Mouse (Mus musculus) MEL (cell line): ENCODE measurements around the gene Tlx3. TPM values are rescaled to one million over a fixed set of nuclear protein-coding genes. Genes with fewer than 3 reads are reported as not detected.

ENCODE experiments used
- DNase-seq: peaks from one replicate; pipeline ENCODE4 v3.0.0; 2011; ENCODE audit warnings: low read depth, low spot score
- H3K27ac ChIP-seq: 2 replicates; pipeline ENCODE4 v1.5.1; 2012; ENCODE audit warnings: low read depth, mild to moderate bottlenecking, control low read depth, low read length, moderate library complexity; ENCODE audit not compliant: control insufficient read depth
- H3K27me3 ChIP-seq, 2 experiments: fragments of 150-350 bp in 1 of 2; sonication (generic) in 1 of 2; 2 replicates each; pipeline ENCODE4 v1.6.1; 2012; ENCODE audit warnings: low read length in 2 of 2, mild to moderate bottlenecking in 2 of 2, improper control_type of control experiment in 1 of 2, moderate library complexity in 1 of 2; ENCODE audit not compliant: insufficient read depth in 2 of 2, control insufficient read depth in 1 of 2
- H3K36me3 ChIP-seq, 2 experiments: 2 replicates each; pipeline ENCODE4 v1.6.1; 2012 to 2014; ENCODE audit warnings: low read length in 2 of 2, improper control_type of control experiment in 1 of 2, inconsistent platforms in 1 of 2, mild to moderate bottlenecking in 1 of 2; ENCODE audit not compliant: insufficient read depth in 2 of 2, control insufficient read depth in 1 of 2
- H3K4me1 ChIP-seq, 2 experiments: fragments of 150-350 bp in 1 of 2; sonication (generic) in 1 of 2; 2 replicates each; pipeline ENCODE4 v1.6.1; 2012; ENCODE audit warnings: low read length in 2 of 2, improper control_type of control experiment in 1 of 2, mild to moderate bottlenecking in 1 of 2; ENCODE audit not compliant: insufficient read depth in 2 of 2, control insufficient read depth in 1 of 2
- H3K4me3 ChIP-seq, 2 experiments: fragments of 150-350 bp in 1 of 2; sonication (generic) in 1 of 2; 2 replicates each; pipeline ENCODE4 v1.5.1; 2012; ENCODE audit warnings: low read depth in 2 of 2, low read length in 2 of 2, mild to moderate bottlenecking in 2 of 2, moderate library complexity in 2 of 2, control low read depth in 1 of 2, improper control_type of control experiment in 1 of 2; ENCODE audit not compliant: control insufficient read depth in 1 of 2, insufficient read depth in 1 of 2
- H3K79me2 ChIP-seq: 2 replicates; pipeline ENCODE4 v1.6.1; 2012; ENCODE audit warnings: mild to moderate bottlenecking, low read length, moderate library complexity; ENCODE audit not compliant: control insufficient read depth, poor library complexity, insufficient read depth
- H3K9ac ChIP-seq: 2 replicates; pipeline ENCODE4 v1.6.1; 2012; ENCODE audit warnings: low read depth, mild to moderate bottlenecking, control low read depth, low read length, moderate library complexity; ENCODE audit not compliant: control insufficient read depth, poor library complexity, severe bottlenecking
- H3K9me3 ChIP-seq: fragments of 150-350 bp; sonication (generic); replicated peaks from 2 replicates; pipeline ENCODE4 v1.6.1; 2012; ENCODE audit warnings: mild to moderate bottlenecking, low read length, improper control_type of control experiment, moderate library complexity; ENCODE audit not compliant: insufficient read depth
- CHD1 ChIP-seq: IDR thresholded peaks from 2 replicates; pipeline ENCODE4 v1.6.1; 2012; ENCODE audit warnings: low read depth, mild to moderate bottlenecking, inconsistent platforms, low read length, improper control_type of control experiment
- CTCF ChIP-seq, 3 experiments: IDR thresholded peaks in 2 of 3; conservative IDR thresholded peaks in 1 of 3; 2 replicates each; pipeline ENCODE4 v1.5.1; 2011 to 2012; ENCODE audit warnings: low read length in 3 of 3, low read depth in 2 of 3, mild to moderate bottlenecking in 2 of 3, improper control_type of control experiment in 1 of 3, inconsistent platforms in 1 of 3, mixed read lengths in 1 of 3, moderate library complexity in 1 of 3; ENCODE audit not compliant: control insufficient read depth in 1 of 3, insufficient read depth in 1 of 3, poor library complexity in 1 of 3, severe bottlenecking in 1 of 3
- ELF1 ChIP-seq: IDR thresholded peaks from 2 replicates; pipeline ENCODE4 v1.6.1; 2014; ENCODE audit warnings: low read depth, mild to moderate bottlenecking, inconsistent platforms, low read length, improper control_type of control experiment, moderate library complexity
- HCFC1 ChIP-seq: IDR thresholded peaks from 2 replicates; pipeline ENCODE4 v1.6.1; 2012; ENCODE audit warnings: low read depth, mild to moderate bottlenecking, inconsistent platforms, low read length, improper control_type of control experiment, moderate library complexity
- POLR2A ChIP-seq, 2 experiments: IDR thresholded peaks; 2 replicates each; pipeline ENCODE4 v1.6.1; 2011 to 2012; ENCODE audit warnings: low read length in 2 of 2, mild to moderate bottlenecking in 2 of 2, control low read depth in 1 of 2, improper control_type of control experiment in 1 of 2, low read depth in 1 of 2, moderate library complexity in 1 of 2; ENCODE audit not compliant: control insufficient read depth in 1 of 2, insufficient read depth in 1 of 2, poor library complexity in 1 of 2
- POLR2AphosphoS2 ChIP-seq: IDR thresholded peaks from 2 replicates; pipeline ENCODE4 v1.6.1; 2011; ENCODE audit warnings: low read length, improper control_type of control experiment
- POLR2AphosphoS5 ChIP-seq: IDR thresholded peaks from 2 replicates; pipeline ENCODE4 v1.6.1; 2012; ENCODE audit warnings: low read depth, borderline replicate concordance, mild to moderate bottlenecking, inconsistent platforms, low read length, moderate library complexity, mixed read lengths
- RAD21 ChIP-seq: IDR thresholded peaks from 2 replicates; pipeline ENCODE4 v1.6.1; 2011; ENCODE audit warnings: mild to moderate bottlenecking, low read depth, low read length, improper control_type of control experiment
- TBP ChIP-seq: IDR thresholded peaks from 2 replicates; pipeline ENCODE4 v1.8.0; 2011; ENCODE audit warnings: low read depth, low read length, improper control_type of control experiment
- TCF12 ChIP-seq: IDR thresholded peaks from 2 replicates; pipeline ENCODE4 v1.6.1; 2014; ENCODE audit warnings: low read depth, mild to moderate bottlenecking, inconsistent platforms, low read length, improper control_type of control experiment, moderate library complexity
- UBTF ChIP-seq: IDR thresholded peaks from 2 replicates; pipeline ENCODE4 v1.6.1; 2012; ENCODE audit warnings: low read depth, mild to moderate bottlenecking, inconsistent platforms, low read length, improper control_type of control experiment, moderate library complexity, borderline replicate concordance; ENCODE audit not compliant: insufficient read depth
- USF1 ChIP-seq: IDR thresholded peaks from 2 replicates; pipeline ENCODE4 v1.6.1; 2014; ENCODE audit warnings: low read depth, mild to moderate bottlenecking, inconsistent platforms, low read length, improper control_type of control experiment, moderate library complexity
- USF2 ChIP-seq, 2 experiments: IDR thresholded peaks; 2 replicates each; pipeline ENCODE4 v1.6.1; 2011 to 2012; ENCODE audit warnings: improper control_type of control experiment in 2 of 2, low read length in 2 of 2, borderline replicate concordance in 1 of 2, inconsistent platforms in 1 of 2, low read depth in 1 of 2, mild to moderate bottlenecking in 1 of 2; ENCODE audit not compliant: insufficient read depth in 1 of 2
- ZMIZ1 ChIP-seq: IDR thresholded peaks from 2 replicates; pipeline ENCODE4 v1.6.1; 2012; ENCODE audit warnings: low read depth, mild to moderate bottlenecking, inconsistent platforms, low read length, improper control_type of control experiment, moderate library complexity
- ZNF384 ChIP-seq: IDR thresholded peaks from 2 replicates; pipeline ENCODE4 v1.6.1; 2012; ENCODE audit warnings: low read depth, mild to moderate bottlenecking, inconsistent platforms, low read length, improper control_type of control experiment
- polyA plus RNA-seq, 2 experiments: library from polyadenylated mRNA; stranded (reverse) in 1 of 2; unstranded in 1 of 2; fragments of >175 nt in 1 of 2; fragments of >200 nt in 1 of 2; gene quantifications; 2 replicates each; pipeline versions ENCODE4 v1.2.1 to v1.2.4; 2012; ENCODE audit warnings: low replicate concordance in 2 of 2, low read depth in 1 of 2; ENCODE audit not compliant: insufficient read length in 2 of 2, insufficient read depth in 1 of 2, missing spikeins in 1 of 2
- total RNA-seq: library from RNA; depleted of rRNA; stranded (reverse); fragments of 300-350 nt; gene quantifications from 2 replicates; pipeline ENCODE4 v1.2.3, GENCODE M21; 2012

Tlx3 gene
- total and polyA plus RNA-seq, 3 experiments = not detected

- Histone ChIP-seq H3K9ac (no peak overlapping the region), H3K9me3 (no peaks in the 10 kb centered on the region), H3K27ac (no peak overlapping the region), H3K79me2 (no peaks in the 10 kb centered on the region), H3K4me1 (no peaks in the 10 kb centered on the region), H3K36me3 (no peaks in the 10 kb centered on the region), H3K27me3 (no peaks in the 10 kb centered on the region), H3K4me3 (no peak overlapping the region)
- no peak for TF ChIP-seq POLR2AphosphoS5
- no peak for TF ChIP-seq USF2 (IDR thresholded peaks at IDR 0.05; ENCODE audit: borderline replicate concordance in 1 of 2, insufficient read depth in 1 of 2, low read depth in 1 of 2, low read length in 2 of 2)
- TF ChIP-seq UBTF = no peak
- no peak for TF ChIP-seq ZNF384
- no peak for TF ChIP-seq HCFC1
- TF ChIP-seq RAD21 = no peak
- no peak for DNase-seq
These were observed 1.1 kb downstream of the Tlx3 start for GRCm38 (mm10) chr11:33202296-33202695.

GRCm38 (mm10) chr11:33201626-33202010 is 1.8 kb downstream of the Tlx3 start:
- no peaks in the 10 kb centered on the region for H3K36me3 ChIP-seq
- no peak overlapping the region for H3K9ac ChIP-seq
- no peak overlapping the region for H3K4me3 ChIP-seq
- no peak for DNase-seq
- H3K9me3 ChIP-seq = no peaks in the 10 kb centered on the region
- no peaks in the 10 kb centered on the region for H3K79me2 ChIP-seq
- TF ChIP-seq USF2 (IDR thresholded peaks at IDR 0.05; ENCODE audit: borderline replicate concordance in 1 of 2, insufficient read depth in 1 of 2, low read depth in 1 of 2, low read length in 2 of 2) = no peak
- no peak for TF ChIP-seq POLR2A (IDR thresholded peaks at IDR 0.05; ENCODE audit: control insufficient read depth in 1 of 2, insufficient read depth in 1 of 2, low read depth in 1 of 2, low read length in 2 of 2, poor library complexity in 1 of 2)
- no peak for TF ChIP-seq POLR2AphosphoS5
- TF ChIP-seq POLR2AphosphoS2 = no peak
- no peak for TF ChIP-seq USF1
- no peak for TF ChIP-seq CTCF (IDR thresholded peaks at IDR 0.05 in 2 of 3, conservative IDR thresholded peaks at IDR 0.05 in 1 of 3; ENCODE audit: control insufficient read depth in 1 of 3, insufficient read depth in 1 of 3, low read depth in 2 of 3, low read length in 3 of 3, poor library complexity in 1 of 3, severe bottlenecking in 1 of 3)
- TF ChIP-seq ZMIZ1 = no peak
- TF ChIP-seq ZNF384 = no peak
- no peak for TF ChIP-seq HCFC1
- no peak for TF ChIP-seq TBP
- no peak for TF ChIP-seq CHD1
- TF ChIP-seq RAD21 = no peak
- no peak for TF ChIP-seq ELF1
- TF ChIP-seq TCF12 = no peak
- no peaks in the 10 kb centered on the region for H3K27me3 ChIP-seq
- H3K27ac ChIP-seq = no peak overlapping the region
- no peaks in the 10 kb centered on the region for H3K4me1 ChIP-seq
